Mouse (Mus musculus): ENCODE measurements around the gene Cnfn.
A peak's percentile ranks its signal among the peaks of the same experiment; 100 is the strongest.

The Cnfn gene

DNA sequence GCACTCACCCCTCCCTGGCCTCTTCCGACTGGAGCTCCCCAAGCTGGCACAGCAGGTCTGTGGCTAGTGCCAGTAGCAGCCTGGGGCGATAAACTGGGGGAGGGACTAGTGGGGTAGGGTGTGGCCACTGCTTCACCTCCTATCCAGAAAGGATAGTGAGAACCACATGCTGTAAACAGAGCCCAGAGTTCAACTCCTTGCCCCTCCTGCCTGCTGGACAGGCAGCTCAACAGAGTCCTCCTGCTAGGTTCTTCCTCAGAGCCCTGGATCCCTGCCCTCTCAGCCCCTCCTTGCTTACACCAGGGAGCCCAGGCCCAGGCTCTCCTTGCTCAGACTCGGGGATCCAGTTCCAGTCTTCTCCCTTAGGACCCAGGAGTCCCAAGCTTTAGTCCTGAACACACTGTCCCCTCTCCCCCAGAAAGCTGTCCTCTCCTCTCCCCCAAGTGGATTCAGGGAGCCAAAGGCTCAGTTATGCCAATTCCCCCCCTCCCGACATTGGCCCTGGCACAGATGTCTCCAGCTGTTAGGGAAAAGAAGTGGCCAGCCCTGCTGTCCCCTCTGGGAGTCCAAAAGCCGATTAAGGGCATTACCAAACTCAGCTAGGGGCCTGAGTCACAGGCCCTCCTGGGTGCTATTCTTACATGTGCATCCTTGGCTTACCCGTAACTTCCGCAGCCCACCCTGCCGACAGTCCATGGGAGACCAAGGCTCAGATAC lies 20.7 kb upstream of the Cnfn start:
- peak; percentile 80 for DNase-seq

DNA sequence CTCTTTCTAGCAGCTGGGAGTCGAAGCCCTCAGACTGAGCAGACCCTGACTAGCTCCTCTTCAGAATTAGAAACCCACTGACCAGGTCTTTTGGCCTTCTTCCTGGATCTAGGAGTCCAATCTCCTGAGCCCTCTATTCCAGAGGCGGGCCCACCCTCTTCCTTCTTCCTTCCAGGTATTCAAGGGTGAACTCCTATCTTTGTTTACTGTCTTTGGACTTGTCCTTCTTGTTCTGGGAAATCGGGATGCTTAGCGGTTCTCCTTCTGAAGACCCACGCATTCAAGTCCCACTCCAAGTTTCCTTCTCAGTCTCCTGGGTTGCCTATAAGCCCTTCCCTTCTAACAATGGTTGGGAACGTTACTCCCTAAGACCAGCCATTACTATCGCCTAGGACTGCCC lies 19.4 kb upstream of the Cnfn start:
- DNase-seq = no peak

DNA sequence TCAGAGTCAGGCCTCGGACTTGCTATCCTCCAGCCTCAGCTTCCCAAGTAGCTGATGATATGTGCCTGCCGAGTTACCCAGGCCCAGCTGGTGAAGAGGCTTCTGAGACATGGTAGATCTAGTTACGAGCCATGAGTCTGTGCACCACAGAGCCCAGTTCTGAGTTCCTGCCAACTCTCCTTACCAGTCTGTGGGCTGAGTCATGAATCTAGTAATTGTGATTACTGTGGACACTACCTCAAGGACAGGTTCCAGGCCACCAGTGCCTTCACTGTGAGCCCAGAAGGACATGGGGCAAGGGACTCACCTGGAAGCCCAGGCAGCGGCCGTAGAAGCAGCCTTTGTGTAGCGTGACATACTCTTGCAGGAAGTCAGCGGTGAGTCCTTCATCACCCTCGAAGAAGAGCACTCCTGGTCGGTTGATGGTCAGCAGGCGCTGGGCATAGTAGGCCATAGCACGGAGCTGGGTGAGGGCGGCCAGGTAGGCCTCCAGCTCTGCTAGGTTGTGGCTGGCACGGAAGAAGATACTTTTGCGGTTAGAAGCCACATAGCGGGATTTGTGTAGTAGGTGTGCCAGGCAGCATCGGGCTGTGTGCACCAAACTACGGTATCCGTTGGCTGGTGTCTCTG lies 18.4 kb upstream of the Cnfn start:
- DNase-seq = no peak

DNA sequence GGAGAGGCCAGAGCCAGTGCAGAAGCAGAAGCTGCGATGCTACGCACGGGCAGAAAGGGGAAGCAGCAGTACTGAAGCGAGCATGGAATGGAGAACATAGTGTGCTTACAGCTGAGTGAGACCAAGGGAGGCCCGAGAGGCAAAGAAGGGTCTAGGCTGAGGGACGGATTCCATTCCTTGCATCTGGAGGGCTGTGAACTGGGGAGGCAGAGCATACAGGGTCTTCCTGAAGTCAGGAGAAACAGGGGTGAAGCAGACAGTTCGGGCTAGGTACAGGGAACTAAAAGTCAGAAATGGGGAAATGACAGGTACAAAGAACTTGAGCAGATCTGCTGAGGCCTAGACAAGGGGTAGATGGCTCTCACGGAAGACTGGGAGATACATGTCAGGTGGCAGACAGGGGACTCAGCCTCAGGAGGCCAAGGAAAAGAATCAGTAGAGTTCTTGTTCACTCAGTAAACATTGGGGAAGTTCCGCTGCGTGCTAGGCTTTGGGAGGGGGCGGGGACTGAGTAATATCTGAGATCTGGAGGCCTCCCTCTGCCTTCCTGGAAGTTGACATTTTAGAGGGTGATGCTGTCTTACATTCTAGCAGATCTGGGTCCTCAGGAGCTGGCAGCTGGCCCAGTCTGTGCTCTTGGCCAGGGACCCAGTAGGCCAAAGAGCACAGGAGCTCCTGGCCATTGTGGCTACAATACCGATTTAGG lies 16.5 kb upstream of the Cnfn start:
- DNase-seq = peak; percentile 93

DNA sequence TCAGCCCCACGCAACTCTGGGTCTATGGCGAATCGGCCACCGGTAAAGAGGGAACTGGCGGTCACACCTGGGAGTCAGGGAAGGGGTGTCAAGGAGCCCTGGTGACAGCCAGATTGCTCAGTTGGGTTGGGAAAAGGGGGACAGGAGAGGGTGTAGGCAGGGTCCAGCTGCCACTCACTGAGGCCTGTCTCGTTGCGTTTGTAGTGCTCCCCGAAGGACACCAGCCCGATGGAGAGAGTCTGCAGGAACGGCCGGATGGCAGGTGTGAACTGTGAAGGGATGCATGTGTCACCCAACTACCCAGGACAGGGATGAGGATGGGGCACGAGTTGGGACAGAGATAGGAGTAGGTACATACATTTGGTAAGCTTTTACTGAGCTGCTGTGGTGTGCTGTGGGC lies 15.7 kb upstream of the Cnfn start:
- DNase-seq = no peak

DNA sequence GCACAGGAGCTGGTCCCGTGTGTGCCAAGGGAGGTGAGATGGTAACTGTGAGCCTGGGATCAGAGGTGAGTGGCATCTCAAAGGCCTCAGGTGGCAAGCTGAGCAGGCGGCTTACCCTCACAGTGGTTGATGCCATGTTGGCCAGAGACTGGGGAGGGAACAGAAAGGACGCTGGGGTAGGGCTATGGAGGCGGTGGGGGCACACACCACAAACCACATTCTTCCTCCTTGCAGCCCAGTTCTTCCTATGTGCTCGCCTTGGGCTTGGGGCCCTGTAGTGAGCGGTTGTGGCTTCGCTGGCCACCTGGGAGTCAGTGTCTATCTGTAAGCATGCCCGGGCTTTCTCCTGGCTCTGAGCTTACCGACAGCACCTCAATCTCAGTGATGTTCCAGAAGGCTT lies 15.3 kb upstream of the Cnfn start:
- DNase-seq = no peak

DNA sequence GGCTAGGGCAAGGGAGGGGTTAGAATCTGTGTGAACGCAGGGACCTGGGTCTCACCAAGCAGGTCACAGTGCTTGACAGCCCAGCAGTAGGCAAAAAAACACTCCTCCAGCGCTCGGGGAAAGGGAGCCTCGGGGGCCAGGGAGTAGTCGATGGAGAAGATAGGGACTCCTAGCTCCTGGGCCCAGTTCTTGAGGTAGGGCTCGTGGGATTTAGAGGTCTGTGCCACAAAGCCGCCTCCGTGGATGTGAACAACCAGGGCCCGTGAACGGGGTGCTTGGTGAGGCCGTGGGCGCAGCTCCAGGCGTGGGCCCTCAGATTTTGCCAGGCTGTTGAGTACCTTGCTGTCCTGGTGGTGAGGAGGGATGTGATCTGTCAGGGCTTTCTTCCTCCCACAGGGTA lies 14.8 kb upstream of the Cnfn start:
- DNase-seq = no peak

DNA sequence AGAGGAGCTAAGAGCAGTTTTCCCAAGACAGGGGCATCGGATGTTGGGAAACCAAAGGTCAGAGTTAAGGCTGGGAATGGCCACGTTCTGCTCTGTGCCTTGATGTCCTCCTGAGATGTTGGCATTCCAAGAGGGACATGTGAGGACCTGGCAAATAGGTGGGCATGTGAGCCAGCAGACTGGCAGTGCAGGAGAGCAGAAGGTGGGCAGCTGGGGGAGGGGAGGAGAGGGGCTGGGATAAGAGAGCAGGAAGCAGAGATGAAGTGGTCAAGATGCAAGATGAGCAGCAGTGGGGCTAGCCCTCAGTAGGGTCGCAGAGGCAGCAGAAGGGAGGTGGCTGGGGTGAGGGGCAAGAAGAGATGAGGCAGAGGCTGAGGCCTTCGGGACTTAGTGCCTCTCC lies 14.4 kb upstream of the Cnfn start:
- DNase-seq = no peak

DNA sequence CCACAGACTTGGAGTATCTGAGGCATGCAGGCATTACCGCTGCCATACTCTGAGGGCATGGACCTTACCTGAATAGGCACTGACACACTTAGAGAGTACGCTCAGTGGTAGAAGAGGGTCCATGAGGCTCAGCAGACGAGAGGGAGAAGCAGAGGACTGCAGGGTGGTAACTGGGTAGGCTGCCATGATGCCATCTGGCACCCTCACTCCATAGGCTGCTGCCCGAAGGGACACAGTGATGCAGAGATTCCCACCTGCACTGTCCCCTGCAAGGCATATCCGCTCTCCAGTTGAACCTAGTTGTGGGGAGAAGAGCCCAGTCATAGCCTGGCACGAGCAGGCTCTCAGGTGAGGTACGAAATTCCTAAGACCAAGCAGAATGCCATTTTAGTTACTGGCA lies 13.9 kb upstream of the Cnfn start:
- DNase-seq = no peak

DNA sequence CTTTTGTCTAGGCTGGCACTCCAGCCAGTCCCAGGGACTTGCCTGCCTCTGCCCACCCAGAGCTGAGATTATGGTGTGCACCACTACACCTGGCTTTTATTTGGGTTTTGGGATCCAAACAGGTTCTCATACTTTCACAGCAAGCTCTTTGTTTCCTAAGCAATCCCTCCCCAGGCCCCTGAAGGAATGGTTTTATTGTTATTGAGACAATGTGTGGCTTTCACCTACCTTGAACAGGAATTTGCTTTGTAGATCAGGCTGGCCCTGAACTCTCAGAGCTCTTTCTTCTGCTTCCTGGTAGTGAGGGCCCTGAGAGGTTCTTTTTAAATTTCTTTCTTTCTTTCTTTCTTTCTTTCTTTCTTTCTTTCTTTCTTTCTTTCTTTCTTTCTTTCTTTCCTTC lies 13.0 kb upstream of the Cnfn start:
- DNase-seq = no peak

DNA sequence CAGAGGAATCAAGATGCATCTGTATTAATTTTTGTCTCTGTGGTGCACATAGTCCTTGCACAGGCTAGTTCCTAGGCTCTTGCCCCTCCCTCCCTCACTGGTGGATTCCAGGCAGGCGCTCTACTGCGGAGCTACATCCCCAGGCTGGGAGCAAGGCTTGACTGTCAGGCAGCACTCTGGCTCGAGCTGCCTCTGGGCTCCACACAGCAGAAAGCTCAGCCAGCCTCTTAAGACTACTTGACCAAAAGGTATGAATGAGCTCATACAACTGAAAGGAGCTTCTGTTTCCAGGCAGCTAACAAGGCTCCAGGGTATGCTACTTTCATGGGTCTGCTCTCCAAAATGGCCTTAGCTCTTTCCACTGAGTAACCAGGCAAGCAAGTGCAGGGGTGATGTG lies 11.8 kb upstream of the Cnfn start:
- DNase-seq = no peak

DNA sequence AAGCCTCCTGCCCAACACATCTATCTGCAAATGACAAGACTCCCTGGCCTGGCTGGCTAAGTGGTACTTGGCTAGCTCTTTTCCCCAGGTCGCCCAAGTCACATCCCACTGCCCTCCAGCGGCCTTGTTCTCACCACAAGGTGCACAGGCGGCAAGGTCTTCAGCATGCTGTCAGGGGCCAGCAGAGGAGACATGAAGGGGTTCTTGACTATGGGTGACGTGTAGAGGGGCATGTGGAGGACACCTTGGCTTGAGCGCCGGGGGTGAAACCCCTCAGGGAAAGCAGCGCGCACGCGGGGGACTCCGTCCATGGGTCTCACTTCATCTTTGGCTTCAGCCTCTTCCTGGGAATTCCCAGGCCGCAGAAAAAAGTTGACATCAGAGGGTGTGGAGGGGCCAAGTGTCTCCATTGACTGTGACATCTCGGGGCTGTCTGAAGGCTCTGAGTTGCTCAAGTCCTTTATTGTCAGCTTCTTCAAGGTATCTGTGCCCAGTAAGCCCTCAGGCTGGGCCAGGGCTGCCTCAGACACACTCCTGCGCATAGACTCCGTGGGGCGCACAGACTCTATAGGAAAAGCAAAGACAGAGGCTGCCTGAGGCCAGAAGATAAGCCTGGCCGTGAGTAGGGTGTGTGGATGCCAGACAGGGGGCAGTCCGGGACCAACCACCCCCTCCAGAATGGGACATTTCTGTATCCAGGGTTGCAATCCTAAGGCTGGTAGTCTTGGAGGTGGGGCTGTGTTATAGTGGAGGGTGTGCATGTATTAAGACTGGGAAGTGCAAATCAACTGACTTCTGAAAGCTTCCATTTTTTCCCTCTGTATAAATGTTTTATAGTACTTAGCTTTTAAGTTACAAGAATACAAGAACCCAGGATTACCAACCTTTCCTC lies 11.1 kb upstream of the Cnfn start:
- DNase-seq = no peak

DNA sequence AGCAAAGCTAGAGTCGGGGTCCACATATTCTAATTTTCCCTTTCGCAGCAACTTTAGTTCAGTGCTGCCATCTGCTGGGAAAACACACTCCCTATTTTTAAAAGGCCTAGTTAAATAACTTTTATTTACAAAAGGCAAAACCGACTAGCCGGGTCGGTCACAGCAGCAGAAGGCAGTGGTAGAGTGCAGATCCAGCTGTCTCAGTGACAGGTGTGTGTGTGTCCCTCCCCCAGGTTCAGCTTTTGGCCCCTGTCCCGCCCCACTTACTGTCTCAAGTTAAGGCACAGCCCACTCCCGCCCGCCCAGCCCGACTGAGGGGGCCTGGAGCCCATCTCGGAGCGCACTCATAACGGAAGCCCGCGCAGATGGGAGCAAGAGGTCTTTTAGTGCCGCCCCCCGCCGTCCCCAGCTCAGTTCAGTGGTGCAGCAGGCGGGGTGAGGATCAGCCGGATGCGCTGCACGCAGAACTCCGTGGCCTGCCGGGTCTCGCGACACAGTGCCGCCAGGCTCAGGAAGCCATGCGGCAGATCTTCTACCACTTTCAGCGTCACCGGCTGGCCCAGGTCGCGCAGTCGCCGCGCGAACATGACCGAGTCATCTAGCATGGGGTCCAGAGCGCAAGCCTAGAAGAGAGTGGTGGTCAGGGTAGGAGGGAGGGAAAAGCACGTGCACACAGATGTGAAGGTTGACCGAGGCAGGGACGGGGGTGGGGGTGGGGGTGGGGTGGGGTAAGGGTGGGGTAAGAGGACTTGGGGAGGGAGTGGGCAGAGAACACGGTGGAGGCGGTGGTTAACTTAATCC lies 10.2 kb upstream of the Cnfn start:
- peak; percentile 81 for DNase-seq

DNA sequence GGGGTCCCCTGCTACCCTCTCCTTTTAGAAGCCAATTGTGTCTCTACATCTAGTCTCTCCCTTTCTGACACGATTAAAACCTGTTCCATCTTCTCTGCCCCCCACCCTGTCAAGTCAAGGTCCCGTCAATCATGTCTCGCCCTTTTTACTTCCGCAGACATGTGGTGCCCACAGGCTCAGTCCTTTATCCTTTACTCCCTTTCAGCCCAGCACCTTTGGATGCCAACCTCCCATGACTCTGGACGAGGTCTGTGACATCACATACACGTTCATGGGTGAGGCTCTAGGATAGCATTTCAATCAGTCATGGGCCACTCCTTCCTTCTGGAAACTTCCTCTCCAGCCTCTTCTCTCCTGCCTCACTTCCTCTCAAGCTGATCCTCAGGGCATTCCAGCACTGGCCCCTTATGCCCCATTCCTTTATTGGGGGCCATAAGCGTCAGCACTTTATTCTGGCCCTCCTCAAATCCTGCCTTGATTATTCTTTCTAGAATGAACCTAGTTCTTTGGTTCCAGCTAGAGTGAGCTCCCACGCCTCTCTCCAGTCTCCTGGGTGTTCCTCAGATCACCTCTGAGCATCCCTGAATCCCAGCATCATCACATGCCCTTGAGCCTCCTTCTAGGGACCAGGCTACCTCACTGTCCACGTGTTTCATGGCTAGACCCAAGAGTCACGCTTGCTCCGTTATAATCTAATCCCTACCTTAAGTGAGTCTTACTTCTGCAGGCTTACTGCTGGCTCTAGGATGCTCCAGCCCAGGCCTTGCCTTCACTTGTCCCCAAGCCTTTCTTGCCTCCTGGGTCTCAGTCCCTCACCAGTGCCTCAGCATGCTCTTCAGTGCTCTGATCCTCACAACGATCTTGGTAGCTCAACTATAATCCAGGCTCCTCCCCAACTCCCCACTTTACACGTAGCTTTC lies 8.9 kb upstream of the Cnfn start:
- no peak for DNase-seq

DNA sequence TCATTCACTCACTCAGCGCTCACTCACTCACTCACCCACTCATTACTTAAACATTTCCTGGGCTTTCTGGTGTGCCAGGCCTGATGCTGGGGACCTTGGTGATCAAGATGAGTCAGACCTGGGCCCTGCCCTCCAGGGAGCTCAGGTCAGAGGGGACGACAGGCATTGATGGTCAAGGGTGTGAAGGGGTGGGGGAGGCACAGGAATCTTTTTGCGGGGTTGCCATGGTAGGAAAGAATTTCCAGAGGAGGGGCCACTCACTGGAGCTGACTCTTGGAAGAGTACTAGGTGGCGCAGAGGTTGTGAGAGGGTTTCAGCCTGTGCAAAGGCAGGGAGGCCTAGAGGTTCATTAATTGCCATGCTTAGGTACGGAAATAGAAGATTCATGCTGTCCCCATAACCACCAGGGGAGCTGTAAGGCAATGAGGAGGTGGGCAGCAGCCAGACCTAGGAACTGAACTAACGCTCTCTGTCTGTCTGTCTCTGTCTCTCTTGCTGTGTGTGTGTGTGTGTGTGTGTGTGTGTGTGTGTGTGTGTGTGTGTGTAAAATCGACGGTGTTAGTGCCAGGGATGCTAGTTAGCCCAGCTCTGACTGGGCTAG lies 7.7 kb upstream of the Cnfn start:
- DNase-seq = no peak

DNA sequence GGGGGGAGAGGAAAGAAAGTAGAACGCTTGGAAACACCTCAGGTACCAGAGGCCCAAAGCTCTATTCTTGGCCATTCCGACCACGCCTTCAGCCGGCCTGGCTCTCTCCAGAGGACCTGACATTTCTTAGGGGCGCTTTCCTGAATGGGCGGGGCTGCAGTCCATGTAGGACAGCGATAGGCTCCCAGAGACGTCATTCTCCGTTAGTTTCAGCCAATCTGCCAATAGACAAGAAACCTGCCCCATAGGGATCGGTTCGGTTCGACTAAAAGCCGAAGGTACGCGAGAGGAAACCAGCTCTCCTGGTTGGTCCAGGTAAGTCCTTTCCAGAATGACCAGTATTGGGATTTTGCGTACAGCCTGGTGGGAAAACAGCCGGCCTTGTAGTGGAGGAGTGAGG lies 7.0 kb upstream of the Cnfn start:
- DNase-seq = peak; percentile 90

DNA sequence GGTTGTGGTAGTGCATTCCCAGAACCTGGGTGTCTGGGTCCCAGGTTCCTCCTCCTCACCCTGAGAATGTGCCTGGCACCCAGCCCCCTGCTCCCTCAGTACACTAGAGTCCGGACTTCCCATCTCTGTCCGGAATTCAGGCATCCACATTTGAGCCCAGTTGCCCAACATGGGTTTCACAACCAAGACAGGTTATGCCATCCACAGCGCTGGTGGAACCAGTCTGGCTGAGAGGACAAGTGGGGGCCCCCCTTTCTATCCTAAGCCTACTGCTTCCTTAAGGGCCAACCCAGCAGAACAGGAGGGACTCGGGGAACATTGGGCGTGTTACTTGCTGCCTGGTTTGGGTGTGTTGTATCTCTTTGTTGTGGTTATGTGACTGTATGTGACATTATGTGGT lies 2.9 kb upstream of the Cnfn start:
- no peak for DNase-seq

DNA sequence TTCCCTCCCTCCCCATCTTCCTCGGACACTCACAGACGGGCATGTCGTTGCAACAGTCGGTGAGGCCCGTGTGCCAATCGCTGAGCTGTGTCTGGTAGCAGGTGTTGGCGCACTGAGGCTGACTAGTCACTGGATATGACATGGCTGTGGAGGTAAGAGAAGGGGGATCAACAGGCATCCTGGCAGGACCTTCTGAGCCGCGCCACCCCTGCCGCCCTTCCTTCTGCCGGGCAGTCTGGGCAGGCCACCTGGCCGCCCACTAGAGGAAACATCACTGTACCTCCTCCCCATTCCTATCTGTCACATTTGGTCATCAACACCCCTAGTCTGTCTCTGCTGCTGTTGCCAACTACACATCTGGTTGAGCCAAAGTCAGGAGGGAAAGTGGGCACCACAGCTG lies 1.2 kb downstream of the Cnfn start:
- DNase-seq = no peak

DNA sequence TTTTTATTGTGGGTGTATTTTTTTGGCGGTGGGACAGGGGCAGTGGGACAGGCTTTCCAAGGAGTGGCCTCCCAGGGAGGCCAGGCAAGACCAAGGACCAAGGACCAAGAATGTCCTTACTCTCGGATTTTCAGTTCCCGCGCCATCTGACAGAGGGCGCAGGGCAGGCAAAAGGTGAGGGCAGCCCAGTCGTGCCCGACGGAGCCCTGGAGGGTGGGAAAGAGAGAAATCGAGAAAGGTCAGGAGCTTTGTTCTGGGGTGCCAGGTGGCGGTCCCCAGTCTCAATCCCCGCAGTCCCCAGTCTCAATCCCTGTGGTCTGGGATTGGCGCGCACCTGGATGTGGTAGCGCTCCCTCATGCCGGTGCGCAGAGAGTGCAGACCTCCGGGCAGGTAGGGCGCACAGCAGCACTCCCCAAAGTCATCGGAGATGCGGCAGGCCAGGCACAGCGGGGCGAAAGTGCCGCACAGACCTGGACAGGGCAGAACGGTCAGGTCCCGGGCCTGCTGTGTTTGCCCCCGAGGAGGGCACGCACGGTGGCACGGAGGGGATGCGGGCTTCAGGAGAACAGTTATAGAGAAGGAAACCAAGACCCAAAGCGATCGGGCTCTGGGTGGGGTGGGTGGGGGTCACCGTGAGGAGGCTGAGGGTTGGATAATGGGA lies 1.8 kb downstream of the Cnfn start:
- DNase-seq = peak; percentile 46

DNA sequence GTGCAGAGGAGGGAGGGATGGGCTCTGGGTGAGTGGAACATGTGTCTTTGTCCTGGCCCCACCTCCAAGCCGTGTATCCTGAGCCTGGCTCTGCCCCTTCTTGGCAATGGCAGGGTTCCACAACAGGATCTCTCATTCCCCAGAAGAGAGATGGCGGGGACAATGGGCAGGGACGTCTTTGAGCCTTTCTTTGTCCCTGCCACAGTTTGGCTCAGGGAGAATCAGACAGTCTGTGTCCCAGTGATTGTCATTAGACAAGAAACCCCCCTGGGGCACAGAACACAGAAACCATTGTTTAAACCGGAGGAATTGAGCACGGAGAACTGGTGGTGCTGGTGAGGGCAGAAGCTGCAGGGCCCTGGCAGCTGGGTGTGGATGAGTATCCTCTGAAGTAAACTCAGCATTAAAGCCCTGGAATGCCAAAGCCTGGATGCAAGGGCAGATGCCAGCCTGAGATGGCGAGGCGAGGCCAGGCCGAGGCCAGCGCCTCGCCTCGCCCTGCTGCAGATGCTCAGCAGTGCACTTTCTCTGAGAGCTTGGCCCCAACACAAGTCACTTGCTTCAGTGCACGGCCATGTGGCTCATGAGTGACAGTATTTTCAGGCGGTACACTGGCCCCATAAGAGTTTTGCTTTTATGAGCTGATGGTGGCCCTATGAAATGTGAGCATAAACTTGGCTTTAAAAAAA lies 3.4 kb downstream of the Cnfn start:
- no peak for DNase-seq

Data from kidney, postnatal 14 days (tissue).